18 mouse cellular contexts compared by ENCODE assay signal in the genomic region with DNA sequence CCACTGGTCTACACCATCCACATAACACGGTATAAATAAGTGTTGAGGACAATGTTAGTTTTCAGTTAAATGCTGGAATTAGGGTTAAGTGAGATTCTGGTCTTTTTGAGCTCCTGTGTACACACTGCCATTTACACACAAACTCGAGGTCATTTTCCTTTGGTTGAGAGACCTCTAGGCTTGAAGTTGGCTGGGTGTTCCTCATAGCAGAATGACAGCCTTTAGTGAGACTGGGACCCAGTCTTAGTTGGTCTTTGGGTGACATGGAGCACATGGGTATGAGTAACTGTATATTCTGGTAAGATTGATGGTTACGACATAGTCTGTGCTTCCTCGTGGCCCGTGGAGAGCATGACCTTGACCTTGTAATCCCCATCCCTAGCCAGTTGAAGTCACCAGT. TPM values are rescaled to one million over a fixed set of nuclear protein-coding genes. Genes with fewer than 3 reads are reported as not detected.
DNase-seq lines count a peak whose midpoint lies in the region; ATAC-seq lines count a peak whose summit lies in the region.
"Had no signal": no experiment of that assay in that cellular context is flagged by ENCODE, and none has a peak within 500 bp of the region (broad histone marks: within the 10 kb centered on the region; RNA-seq: fewer than 3 reads in every experiment).

No protein-coding gene starts in this region.

- no peak overlapping the region for H3K27ac ChIP-seq in forebrain, embryonic 14.5 days (ENCODE audit: low read depth, low read length)
- no peak overlapping the region for H3K27ac ChIP-seq in forebrain, embryonic 10.5 days
- no peak overlapping the region for H3K27ac ChIP-seq in kidney, embryonic 15.5 days
- no peak overlapping the region for H3K27ac ChIP-seq in midbrain, embryonic 11.5 days (ENCODE audit: low read depth, low read length)
- H3K27ac ChIP-seq in neural tube, embryonic 14.5 days (ENCODE audit: low read depth, low read length) = no peak overlapping the region
- H3K27ac ChIP-seq: embryonic facial prominence, embryonic 10.5 days; limb, embryonic 13.5 days; liver, embryonic 15.5 days had no signal

- H3K4me1 ChIP-seq in forebrain, embryonic 14.5 days (ENCODE audit: control insufficient read depth, insufficient read depth, low read length) = peaks cover 7% of the 10 kb centered on the region; the same call in 1 of the 2 replicates
- peaks cover 39% of the 10 kb centered on the region for H3K4me1 ChIP-seq in forebrain, embryonic 10.5 days
- H3K4me1 ChIP-seq in kidney, embryonic 15.5 days = peaks cover 35% of the 10 kb centered on the region
- peaks cover 20% of the 10 kb centered on the region for H3K4me1 ChIP-seq in midbrain, embryonic 11.5 days (ENCODE audit: control insufficient read depth, insufficient read depth, low read length)
- H3K4me1 ChIP-seq in neural tube, embryonic 14.5 days (ENCODE audit: control insufficient read depth, insufficient read depth, low read length) = 0 out of 2 replicates have a peak, but pooled peaks cover 4% of the 10 kb centered on the region
- H3K4me1 ChIP-seq: liver, embryonic 15.5 days had no signal

- peak overlapping the region; percentile 58 for H3K4me2 ChIP-seq in forebrain, embryonic 14.5 days (ENCODE audit: low read length)
- no peak overlapping the region for H3K4me2 ChIP-seq in kidney, embryonic 15.5 days
- H3K4me2 ChIP-seq in midbrain, embryonic 11.5 days = no peak overlapping the region
- H3K4me2 ChIP-seq in neural tube, embryonic 14.5 days (ENCODE audit: low read depth, low read length) = peak overlapping the region; percentile 74
- H3K4me2 ChIP-seq: liver, embryonic 15.5 days had no signal

- H3K4me3 ChIP-seq in forebrain, embryonic 14.5 days (ENCODE audit: low read depth, low read length) = no peak overlapping the region
- H3K4me3 ChIP-seq in forebrain, embryonic 10.5 days = no peak overlapping the region
- no peak overlapping the region for H3K4me3 ChIP-seq in kidney, embryonic 15.5 days (replicated peaks)
- H3K4me3 ChIP-seq in midbrain, embryonic 11.5 days (ENCODE audit: low read depth, low read length) = no peak overlapping the region
- H3K4me3 ChIP-seq in neural tube, embryonic 14.5 days (ENCODE audit: low read depth, low read length) = peak overlapping the region; percentile 45
- H3K4me3 ChIP-seq: limb, embryonic 13.5 days; liver, embryonic 15.5 days; myocyte had no signal

- no peaks in the 10 kb centered on the region for H3K36me3 ChIP-seq in forebrain, embryonic 14.5 days (ENCODE audit: control insufficient read depth, insufficient read depth, low read length)
- no peaks in the 10 kb centered on the region for H3K36me3 ChIP-seq in forebrain, embryonic 10.5 days (replicated peaks)
- no peaks in the 10 kb centered on the region for H3K36me3 ChIP-seq in kidney, embryonic 15.5 days
- no peaks in the 10 kb centered on the region for H3K36me3 ChIP-seq in midbrain, embryonic 11.5 days (ENCODE audit: control insufficient read depth, insufficient read depth, low read length)
- no peaks in the 10 kb centered on the region for H3K36me3 ChIP-seq in neural tube, embryonic 14.5 days (ENCODE audit: control insufficient read depth, insufficient read depth, low read length)
- H3K36me3 ChIP-seq: embryonic facial prominence, embryonic 10.5 days; limb, embryonic 13.5 days; liver, embryonic 15.5 days had no signal

- no peaks in the 10 kb centered on the region for H3K27me3 ChIP-seq in forebrain, embryonic 14.5 days (replicated peaks; ENCODE audit: control insufficient read depth, insufficient read depth, low read length)
- H3K27me3 ChIP-seq in forebrain, embryonic 10.5 days (ENCODE audit: poor library complexity, severe bottlenecking) = peaks cover 40% of the 10 kb centered on the region
- H3K27me3 ChIP-seq in kidney, embryonic 15.5 days = 0 out of 2 replicates have a peak, but pooled peaks cover 5% of the 10 kb centered on the region
- H3K27me3 ChIP-seq in midbrain, embryonic 11.5 days (ENCODE audit: control insufficient read depth, insufficient read depth, low read length) = peaks cover 5% of the 10 kb centered on the region; the same call in 1 of the 2 replicates
- no peaks in the 10 kb centered on the region for H3K27me3 ChIP-seq in neural tube, embryonic 14.5 days (ENCODE audit: control insufficient read depth, insufficient read depth, low read length)

- DNase-seq in forebrain, embryonic 14.5 days (ENCODE audit: low spot score) = no peak
- DNase-seq in forebrain, embryonic 10.5 days (ENCODE audit: extremely low spot score, low spot score) = no peak
- DNase-seq in kidney, adult 9 months = no peak
- peak; percentile 84 for DNase-seq in midbrain, embryonic 11.5 days (ENCODE audit: low spot score, missing footprints)
- DNase-seq in thymus, adult 18-20 months = no peak
- DNase-seq in layer of hippocampus, adult 11-12 months (ENCODE audit: low spot score) = no peak
- DNase-seq: gastrocnemius, postnatal 25 days; kidney, postnatal 10 days; lung, postnatal 10 days; spleen, adult 18-20 months; thymus, postnatal 36 days had no signal

- no peak overlapping the region for H3K9ac ChIP-seq in forebrain, embryonic 14.5 days (ENCODE audit: low read length)
- no peak overlapping the region for H3K9ac ChIP-seq in kidney, embryonic 15.5 days
- no peak overlapping the region for H3K9ac ChIP-seq in midbrain, embryonic 11.5 days (ENCODE audit: low read length)
- no peak overlapping the region for H3K9ac ChIP-seq in neural tube, embryonic 14.5 days (replicated peaks; ENCODE audit: low read depth, low read length)
- H3K9ac ChIP-seq: limb, embryonic 13.5 days; liver, embryonic 15.5 days had no signal

- H3K9me3 ChIP-seq in forebrain, embryonic 14.5 days (replicated peaks; ENCODE audit: control insufficient read depth, low read length) = no peaks in the 10 kb centered on the region
- no peaks in the 10 kb centered on the region for H3K9me3 ChIP-seq in forebrain, embryonic 10.5 days
- no peaks in the 10 kb centered on the region for H3K9me3 ChIP-seq in kidney, embryonic 15.5 days (replicated peaks)
- no peaks in the 10 kb centered on the region for H3K9me3 ChIP-seq in midbrain, embryonic 11.5 days (ENCODE audit: control insufficient read depth, low read length)
- no peaks in the 10 kb centered on the region for H3K9me3 ChIP-seq in neural tube, embryonic 14.5 days (ENCODE audit: control insufficient read depth, low read length)
- H3K9me3 ChIP-seq: embryonic facial prominence, embryonic 10.5 days; limb, embryonic 13.5 days; liver, embryonic 15.5 days had no signal

- ATAC-seq in forebrain, embryonic 14.5 days = no peak
- 0 out of 2 replicates have a peak, but pooled peaks have one; percentile 9 for ATAC-seq in kidney, embryonic 15.5 days (replicated peaks; ENCODE audit: low FRiP score)
- no peak for ATAC-seq in midbrain, embryonic 11.5 days (ENCODE audit: low FRiP score)
- no peak for ATAC-seq in neural tube, embryonic 14.5 days (ENCODE audit: low read depth)
- ATAC-seq: inflammation-experienced regulatory T-cells, adult 6 months had no signal

- 71% methylated on average over 5 of the region's 5 CpGs for WGBS in forebrain, embryonic 14.5 days
- WGBS in forebrain, embryonic 10.5 days = 67% methylated on average over 5 of the region's 5 CpGs
- 35% methylated on average over 5 of the region's 5 CpGs for WGBS in kidney, embryonic 15.5 days
- 29% methylated on average over 5 of the region's 5 CpGs for WGBS in midbrain, embryonic 11.5 days
- WGBS in neural tube, embryonic 14.5 days = 60% methylated on average over 5 of the region's 5 CpGs

RNA-seq across cellular contexts. Expression of gene Kcnmb2, which starts 1.8 kb away (rescaled TPM):
- 3.7 and 6.4 TPM in 2 replicates for polyA plus RNA-seq in forebrain, embryonic 14.5 days (2014; fragmentation: Nextera tagmentation; extraction: Ambion mirVana)
- 1.1 and 1.8 TPM in 2 replicates for polyA plus RNA-seq in forebrain, embryonic 10.5 days (2016; fragmentation: Nextera tagmentation; extraction: Ambion mirVana)
- 2.4 and 2.5 TPM in 2 replicates for polyA plus RNA-seq in kidney, embryonic 15.5 days (2015; fragmentation: Nextera tagmentation; extraction: Ambion mirVana)
- polyA plus RNA-seq in midbrain, embryonic 11.5 days (2014; fragmentation: Nextera tagmentation; extraction: Ambion mirVana) = 2.1 and 2.5 TPM in 2 replicates
- polyA plus RNA-seq in neural tube, embryonic 14.5 days (2014; fragmentation: Nextera tagmentation; extraction: Ambion mirVana) = 20.0 and 24.4 TPM in 2 replicates
- polyA plus RNA-seq: inflammation-experienced regulatory T-cells, adult 6 months; myocyte had no signal

Comparison
In these comparisons a context has a peak if more than half of its experiments do, and no peak if none do; other contexts are left out.
1. H3K4me2 ChIP-seq: peak in forebrain, embryonic 14.5 days (single experiment) and neural tube, embryonic 14.5 days (single experiment); none in kidney, embryonic 15.5 days (single experiment) and midbrain, embryonic 11.5 days (single experiment).